Mouse (Mus musculus): ENCODE data around the gene Drd2. TPM values are rescaled to one million over a fixed set of nuclear protein-coding genes. Genes with fewer than 3 reads are reported as not detected.

The Drd2 gene
- polyA plus RNA-seq, 1 experiment from 2014 or later: not detected

DNA sequence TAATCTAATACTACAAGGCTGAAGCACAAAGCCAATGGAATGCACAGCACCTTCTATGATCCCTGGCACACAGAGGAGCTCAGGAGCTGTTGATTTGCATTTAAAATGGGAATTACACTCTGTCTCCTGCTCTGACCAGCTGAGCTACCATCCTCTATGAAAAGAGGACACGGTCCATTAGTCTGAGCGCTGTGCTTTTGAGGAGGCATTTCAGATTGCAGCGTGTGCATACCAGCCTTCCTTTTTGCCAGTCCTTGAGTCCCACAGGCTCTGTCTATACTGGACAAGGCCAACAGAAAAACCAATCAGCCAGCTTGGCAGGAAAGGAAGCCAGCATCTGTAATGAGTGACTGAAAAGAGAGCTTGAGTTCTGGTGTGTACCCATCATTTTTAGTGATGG, 43.6 kb downstream of the Drd2 start:
- 60% methylated on average over 3 of the region's 3 CpGs for WGBS
- Histone ChIP-seq H3K4me3 (ENCODE audit: low read length) (no peak overlapping the region), H3K27me3 (ENCODE audit: control insufficient read depth, insufficient read depth, low read length) (no peaks in the 10 kb centered on the region), H3K9me3 (ENCODE audit: control insufficient read depth, low read length) (no peaks in the 10 kb centered on the region), H3K4me2 (replicated peaks; ENCODE audit: low read depth, low read length) (no peak overlapping the region), H3K4me1 (ENCODE audit: control insufficient read depth, insufficient read depth, low read length) (no peaks in the 10 kb centered on the region), H3K27ac (ENCODE audit: low read depth, low read length) (no peak overlapping the region), H3K9ac (ENCODE audit: low read depth, low read length) (no peak overlapping the region), H3K36me3 (ENCODE audit: control insufficient read depth, insufficient read depth, low read length) (no peaks in the 10 kb centered on the region)
- no peak for ATAC-seq (ENCODE audit: low FRiP score, low TSS enrichment)

DNA sequence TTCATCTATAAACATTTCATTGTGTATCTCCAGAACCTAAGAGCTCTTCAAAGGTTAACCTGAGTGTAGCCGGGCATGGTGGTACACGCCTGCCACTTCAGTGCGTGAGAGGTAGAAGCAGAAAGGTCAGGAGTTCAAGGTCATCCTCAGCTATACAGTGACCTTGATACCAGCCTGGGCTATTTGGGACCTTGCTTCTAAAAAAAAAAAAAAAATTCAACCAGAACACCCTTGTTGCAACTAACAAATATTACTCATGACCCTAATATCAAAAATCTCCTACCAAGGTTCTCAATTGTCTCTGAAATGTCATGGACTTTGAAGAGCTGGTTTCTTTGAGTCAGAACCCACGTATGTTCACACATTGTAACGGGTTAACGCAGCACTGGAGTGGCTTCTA, 44.4 kb downstream of the Drd2 start:
- Histone ChIP-seq H3K4me1 (ENCODE audit: control insufficient read depth, insufficient read depth, low read length) (no peaks in the 10 kb centered on the region), H3K27me3 (ENCODE audit: control insufficient read depth, insufficient read depth, low read length) (no peaks in the 10 kb centered on the region), H3K4me3 (ENCODE audit: low read length) (no peak overlapping the region), H3K9ac (ENCODE audit: low read depth, low read length) (no peak overlapping the region), H3K27ac (ENCODE audit: low read depth, low read length) (no peak overlapping the region), H3K4me2 (replicated peaks; ENCODE audit: low read depth, low read length) (no peak overlapping the region), H3K9me3 (ENCODE audit: control insufficient read depth, low read length) (no peaks in the 10 kb centered on the region), H3K36me3 (ENCODE audit: control insufficient read depth, insufficient read depth, low read length) (no peaks in the 10 kb centered on the region)
- ATAC-seq (ENCODE audit: low FRiP score, low TSS enrichment): no peak
- WGBS: 86% methylated on average over 6 of the region's 6 CpGs

- Histone ChIP-seq H3K9ac (ENCODE audit: low read depth, low read length) (no peak overlapping the region), H3K36me3 (ENCODE audit: control insufficient read depth, insufficient read depth, low read length) (no peaks in the 10 kb centered on the region), H3K4me2 (replicated peaks; ENCODE audit: low read depth, low read length) (no peak overlapping the region), H3K4me3 (ENCODE audit: low read length) (no peak overlapping the region), H3K27ac (ENCODE audit: low read depth, low read length) (no peak overlapping the region), H3K9me3 (ENCODE audit: control insufficient read depth, low read length) (no peaks in the 10 kb centered on the region), H3K4me1 (ENCODE audit: control insufficient read depth, insufficient read depth, low read length) (no peaks in the 10 kb centered on the region), H3K27me3 (ENCODE audit: control insufficient read depth, insufficient read depth, low read length) (no peaks in the 10 kb centered on the region)
- no peak for ATAC-seq (ENCODE audit: low FRiP score, low TSS enrichment)
- 44% methylated on average over 7 of the region's 7 CpGs for WGBS
These were observed 44.9 kb downstream of the Drd2 start for GRCm38 (mm10) chr9:49385301-49385700.

DNA sequence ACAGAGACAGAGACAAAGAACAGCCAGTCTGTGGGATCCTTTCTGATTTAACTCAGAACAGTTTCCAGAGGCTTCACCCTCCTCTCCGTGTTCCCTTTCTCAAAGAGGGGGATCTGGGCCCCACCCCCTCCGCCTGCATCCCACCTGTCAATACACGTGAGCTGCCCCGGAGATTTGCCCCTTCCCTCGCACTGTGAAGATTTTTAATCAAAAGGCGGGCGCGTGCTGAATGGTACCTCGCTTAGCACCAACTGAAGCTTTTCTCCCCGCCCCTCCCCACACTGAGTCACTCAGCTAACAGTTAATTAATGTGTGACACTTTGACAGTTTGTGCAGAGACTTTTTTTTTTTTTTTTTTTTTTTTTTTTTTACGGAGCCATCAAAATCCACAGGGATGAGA, 45.7 kb downstream of the Drd2 start:
- no peaks in the 10 kb centered on the region for H3K36me3 ChIP-seq (ENCODE audit: control insufficient read depth, insufficient read depth, low read length)
- H3K4me1 ChIP-seq (ENCODE audit: control insufficient read depth, insufficient read depth, low read length): no peaks in the 10 kb centered on the region
- H3K9ac ChIP-seq (ENCODE audit: low read depth, low read length): no peak overlapping the region
- H3K9me3 ChIP-seq (ENCODE audit: control insufficient read depth, low read length): no peaks in the 10 kb centered on the region
- no peak overlapping the region for H3K4me2 ChIP-seq (replicated peaks; ENCODE audit: low read depth, low read length)
- H3K4me3 ChIP-seq (ENCODE audit: low read length): no peak overlapping the region
- no peaks in the 10 kb centered on the region for H3K27me3 ChIP-seq (ENCODE audit: control insufficient read depth, insufficient read depth, low read length)
- H3K27ac ChIP-seq (ENCODE audit: low read depth, low read length): no peak overlapping the region
- 42% methylated on average over 11 of the region's 11 CpGs for WGBS
- no peak for ATAC-seq (ENCODE audit: low FRiP score, low TSS enrichment)

DNA sequence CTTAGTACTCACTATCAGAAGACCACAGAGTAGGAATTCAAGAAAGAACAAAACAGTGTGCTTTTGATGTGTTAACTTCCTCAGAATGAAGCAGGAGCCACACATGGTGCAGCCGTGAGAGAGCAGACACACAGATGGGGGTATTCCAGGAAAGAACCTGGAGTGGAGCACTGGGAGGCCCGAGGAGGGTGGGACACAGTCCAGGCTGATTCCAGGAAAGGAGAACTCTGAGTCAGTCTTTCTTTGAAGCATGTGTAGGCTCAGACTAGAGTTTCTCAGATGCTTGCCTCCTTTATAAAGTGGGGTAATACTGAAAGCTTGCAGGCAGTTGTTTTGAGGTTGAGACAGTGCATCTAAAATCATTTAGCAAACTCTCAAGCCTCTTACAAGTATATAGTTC, 51.8 kb downstream of the Drd2 start:
- H3K4me2 ChIP-seq (replicated peaks; ENCODE audit: low read depth, low read length): no peak overlapping the region
- no peak overlapping the region for H3K4me3 ChIP-seq (ENCODE audit: low read length)
- H3K9ac ChIP-seq (ENCODE audit: low read depth, low read length): no peak overlapping the region
- H3K27me3 ChIP-seq (ENCODE audit: control insufficient read depth, insufficient read depth, low read length): no peaks in the 10 kb centered on the region
- ATAC-seq (ENCODE audit: low FRiP score, low TSS enrichment): no peak
- H3K4me1 ChIP-seq (ENCODE audit: control insufficient read depth, insufficient read depth, low read length): no peaks in the 10 kb centered on the region
- no peak overlapping the region for H3K27ac ChIP-seq (ENCODE audit: low read depth, low read length)
- H3K9me3 ChIP-seq (ENCODE audit: control insufficient read depth, low read length): no peaks in the 10 kb centered on the region
- H3K36me3 ChIP-seq (ENCODE audit: control insufficient read depth, insufficient read depth, low read length): no peaks in the 10 kb centered on the region
- WGBS: 61% methylated on average over 2 of the region's 2 CpGs

DNA sequence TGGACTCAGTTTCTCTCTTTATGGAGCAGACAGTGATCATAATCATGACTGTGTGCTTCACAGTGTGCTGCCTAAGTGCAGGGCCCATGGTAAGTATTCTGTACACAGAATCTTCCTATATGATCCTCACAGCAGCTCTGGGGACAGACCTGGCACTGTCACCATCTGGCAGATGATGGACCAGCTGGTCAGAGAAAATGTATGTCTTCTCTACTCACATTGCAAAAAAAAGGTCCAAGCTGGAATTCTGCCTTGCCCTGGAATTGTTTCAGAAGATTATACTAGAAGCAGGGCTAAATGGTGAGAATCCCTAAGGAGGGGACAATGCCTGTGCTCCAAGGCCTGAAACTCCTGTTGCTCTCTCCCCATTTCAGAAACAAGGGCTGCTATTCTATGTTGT, 55.6 kb downstream of the Drd2 start:
- H3K9me3 ChIP-seq (ENCODE audit: control insufficient read depth, low read length): no peaks in the 10 kb centered on the region
- no peak overlapping the region for H3K9ac ChIP-seq (ENCODE audit: low read depth, low read length)
- no peaks in the 10 kb centered on the region for H3K27me3 ChIP-seq (ENCODE audit: control insufficient read depth, insufficient read depth, low read length)
- H3K4me1 ChIP-seq (ENCODE audit: control insufficient read depth, insufficient read depth, low read length): no peaks in the 10 kb centered on the region
- H3K27ac ChIP-seq (ENCODE audit: low read depth, low read length): no peak overlapping the region
- H3K4me3 ChIP-seq (ENCODE audit: low read length): no peak overlapping the region
- no peak for ATAC-seq (ENCODE audit: low FRiP score, low TSS enrichment)
- H3K4me2 ChIP-seq (replicated peaks; ENCODE audit: low read depth, low read length): no peak overlapping the region
- no peaks in the 10 kb centered on the region for H3K36me3 ChIP-seq (ENCODE audit: control insufficient read depth, insufficient read depth, low read length)

DNA sequence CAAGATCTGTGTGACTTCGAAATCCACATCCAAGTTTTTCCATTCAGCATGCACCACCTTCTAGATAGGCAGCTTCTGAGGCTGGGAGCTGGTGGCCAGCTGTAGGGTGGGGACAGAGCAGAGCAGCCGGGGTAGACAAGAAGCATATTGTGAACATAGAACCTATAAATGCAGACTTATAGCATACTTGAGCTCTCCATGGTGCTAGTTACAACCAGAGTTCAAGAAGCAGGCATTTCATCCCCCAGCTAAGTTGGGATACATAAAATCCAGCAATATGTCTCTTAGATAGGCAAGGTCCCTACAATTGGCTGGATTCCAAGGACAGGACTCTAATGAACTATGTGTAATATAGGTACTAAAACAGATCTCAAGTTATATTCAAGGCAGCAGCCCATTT, 63.3 kb downstream of the Drd2 start:
- H3K9ac ChIP-seq (ENCODE audit: low read depth, low read length): no peak overlapping the region
- H3K36me3 ChIP-seq (ENCODE audit: control insufficient read depth, insufficient read depth, low read length): no peaks in the 10 kb centered on the region
- no peaks in the 10 kb centered on the region for H3K4me1 ChIP-seq (ENCODE audit: control insufficient read depth, insufficient read depth, low read length)
- ATAC-seq (ENCODE audit: low FRiP score, low TSS enrichment): no peak
- H3K4me2 ChIP-seq (replicated peaks; ENCODE audit: low read depth, low read length): no peak overlapping the region
- no peaks in the 10 kb centered on the region for H3K9me3 ChIP-seq (ENCODE audit: control insufficient read depth, low read length)
- H3K27me3 ChIP-seq (ENCODE audit: control insufficient read depth, insufficient read depth, low read length): no peaks in the 10 kb centered on the region
- no peak overlapping the region for H3K27ac ChIP-seq (ENCODE audit: low read depth, low read length)
- 59% methylated on average over 2 of the region's 2 CpGs for WGBS
- no peak overlapping the region for H3K4me3 ChIP-seq (ENCODE audit: low read length)

- H3K27me3 ChIP-seq (ENCODE audit: control insufficient read depth, insufficient read depth, low read length): no peaks in the 10 kb centered on the region
- no peak overlapping the region for H3K4me3 ChIP-seq (ENCODE audit: low read length)
- no peaks in the 10 kb centered on the region for H3K4me1 ChIP-seq (ENCODE audit: control insufficient read depth, insufficient read depth, low read length)
- 89% methylated on average over 5 of the region's 5 CpGs for WGBS
- no peak for ATAC-seq (ENCODE audit: low FRiP score, low TSS enrichment)
- no peak overlapping the region for H3K9ac ChIP-seq (ENCODE audit: low read depth, low read length)
- no peaks in the 10 kb centered on the region for H3K9me3 ChIP-seq (ENCODE audit: control insufficient read depth, low read length)
- H3K36me3 ChIP-seq (ENCODE audit: control insufficient read depth, insufficient read depth, low read length): no peaks in the 10 kb centered on the region
- H3K4me2 ChIP-seq (replicated peaks; ENCODE audit: low read depth, low read length): no peak overlapping the region
- H3K27ac ChIP-seq (ENCODE audit: low read depth, low read length): no peak overlapping the region
These were observed 66.6 kb downstream of the Drd2 start for GRCm38 (mm10) chr9:49407028-49407427.

GRCm38 (mm10) chr9:49410621-49411020, 70.2 kb downstream of the Drd2 start:
- ATAC-seq (ENCODE audit: low FRiP score, low TSS enrichment): no peak
- Histone ChIP-seq H3K4me1 (ENCODE audit: control insufficient read depth, insufficient read depth, low read length) (no peaks in the 10 kb centered on the region), H3K27ac (ENCODE audit: low read depth, low read length) (no peak overlapping the region), H3K36me3 (ENCODE audit: control insufficient read depth, insufficient read depth, low read length) (no peaks in the 10 kb centered on the region), H3K27me3 (ENCODE audit: control insufficient read depth, insufficient read depth, low read length) (no peaks in the 10 kb centered on the region), H3K4me3 (ENCODE audit: low read length) (no peak overlapping the region), H3K9me3 (ENCODE audit: control insufficient read depth, low read length) (no peaks in the 10 kb centered on the region), H3K9ac (ENCODE audit: low read depth, low read length) (no peak overlapping the region), H3K4me2 (replicated peaks; ENCODE audit: low read depth, low read length) (no peak overlapping the region)
- 78% methylated on average over 5 of the region's 5 CpGs for WGBS

DNA sequence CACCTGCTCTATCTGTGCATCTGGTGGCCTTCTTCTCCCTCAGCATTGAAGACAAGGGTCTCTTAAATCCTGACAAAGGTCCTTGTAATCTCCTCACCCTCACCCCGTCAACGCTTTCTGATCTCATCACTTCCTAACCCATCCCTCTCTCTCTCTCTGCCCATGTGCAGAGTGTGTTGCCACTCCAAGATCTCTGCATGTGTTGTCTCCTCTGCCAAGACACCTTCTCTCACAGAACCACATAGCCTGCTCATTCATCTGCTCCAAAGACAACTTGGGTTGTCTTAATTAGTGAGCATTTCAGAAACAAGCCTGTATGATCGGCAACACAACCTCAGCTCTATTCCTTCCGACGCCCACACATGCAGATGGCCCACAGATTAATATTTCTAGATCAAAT, 83.4 kb downstream of the Drd2 start:
- H3K4me2 ChIP-seq (replicated peaks; ENCODE audit: low read depth, low read length): no peak overlapping the region
- H3K4me3 ChIP-seq (ENCODE audit: low read length): no peak overlapping the region
- H3K27me3 ChIP-seq (ENCODE audit: control insufficient read depth, insufficient read depth, low read length): no peaks in the 10 kb centered on the region
- 85% methylated on average over 5 of the region's 5 CpGs for WGBS
- no peaks in the 10 kb centered on the region for H3K9me3 ChIP-seq (ENCODE audit: control insufficient read depth, low read length)
- no peaks in the 10 kb centered on the region for H3K4me1 ChIP-seq (ENCODE audit: control insufficient read depth, insufficient read depth, low read length)
- H3K27ac ChIP-seq (ENCODE audit: low read depth, low read length): no peak overlapping the region
- no peak for ATAC-seq (ENCODE audit: low FRiP score, low TSS enrichment)
- no peaks in the 10 kb centered on the region for H3K36me3 ChIP-seq (ENCODE audit: control insufficient read depth, insufficient read depth, low read length)
- no peak overlapping the region for H3K9ac ChIP-seq (ENCODE audit: low read depth, low read length)
